Mouse (Mus musculus) heart, postnatal 0 days (tissue): ENCODE data around the gene Elavl3. TPM values are rescaled to one million over a fixed set of nuclear protein-coding genes. Genes with fewer than 3 reads are reported as not detected.

ENCODE experiments used
- ATAC-seq: fragments of 200-750 bp; cut with Nextera tagmentation; 2 replicates; pipeline ENCODE4 v1.8.0; 2017; ENCODE audit warnings: low read depth, moderate number of reproducible peaks, moderate library complexity; ENCODE audit not compliant: insufficient read depth
- DNase-seq: peaks from one replicate; pipeline ENCODE4 v3.0.0-alpha.2; 2016; ENCODE audit warnings: low spot score
- H3K27ac ChIP-seq: fragments of 300-500 bp; sonication (generic); 2 replicates; pipeline ENCODE4 v1.5.1; 2014; ENCODE audit warnings: low read depth, mild to moderate bottlenecking
- H3K27me3 ChIP-seq: fragments of 300-500 bp; sonication (generic); 2 replicates; pipeline ENCODE4 v1.6.1; 2014; ENCODE audit warnings: low read length, mixed read lengths; ENCODE audit not compliant: control insufficient read depth, insufficient read depth
- H3K36me3 ChIP-seq: fragments of 300-500 bp; sonication (generic); replicated peaks from 2 replicates; pipeline ENCODE4 v1.6.1; 2014; ENCODE audit warnings: low read length, mixed read lengths; ENCODE audit not compliant: control insufficient read depth, insufficient read depth
- H3K4me1 ChIP-seq: fragments of 300-500 bp; sonication (generic); 2 replicates; pipeline ENCODE4 v1.6.1; 2014; ENCODE audit warnings: antibody characterized with exemption; ENCODE audit not compliant: control insufficient read depth, insufficient read depth
- H3K4me2 ChIP-seq: fragments of 300-500 bp; sonication (generic); 2 replicates; pipeline ENCODE4 v1.6.1; 2014; ENCODE audit warnings: low read depth, mild to moderate bottlenecking, low read length, moderate library complexity
- H3K4me3 ChIP-seq: fragments of 300-500 bp; sonication (generic); 2 replicates; pipeline ENCODE4 v1.5.1; 2014; ENCODE audit warnings: low read depth, low read length
- H3K9ac ChIP-seq: fragments of 300-500 bp; sonication (generic); replicated peaks from 2 replicates; pipeline ENCODE4 v1.6.1; 2014; ENCODE audit warnings: low read depth, low read length, mixed read lengths
- H3K9me3 ChIP-seq: fragments of 300-500 bp; sonication (generic); replicated peaks from 2 replicates; pipeline ENCODE4 v1.6.1; 2016; ENCODE audit warnings: low read length; ENCODE audit not compliant: control insufficient read depth
- CTCF ChIP-seq: IDR thresholded peaks from 2 replicates; pipeline ENCODE4 v1.5.1; 2016; ENCODE audit warnings: antibody characterized with exemption, control low read depth, low read depth
- EP300 ChIP-seq: IDR thresholded peaks from 2 replicates; pipeline ENCODE4 v1.6.1; 2016; ENCODE audit warnings: antibody characterized with exemption, low read depth
- WGBS: fragments of 180-500 bp; shearing (Covaris S2); extraction: QIAGEN DNeasy Blood & Tissue Kit; methylation state at CpG from one replicate; pipeline ENCODE4 v1.1.7; 2014; 5-methylcytosine and 5-hydroxymethylcytosine counted together
- polyA plus RNA-seq: library from polyadenylated mRNA; unstranded; fragments of >200 nt; fragmentation: Nextera tagmentation; extraction: Ambion mirVana; gene quantifications from 2 replicates; pipeline ENCODE4 v1.2.1, GENCODE M21; 2015
- total RNA-seq: library from RNA; depleted of rRNA; stranded (reverse); fragments of >200 nt; gene quantifications from 2 replicates; pipeline ENCODE4 v1.2.3, GENCODE M21; 2014; ENCODE audit warnings: low replicate concordance

Gene Elavl3
- total and polyA plus RNA-seq, 2 experiments from 2014 or later, result 0.15 TPM; not detected in 1

GRCm38 (mm10) chr9:22089986-22090385 is 38.2 kb upstream of the Elavl3 start:
- Histone ChIP-seq H3K36me3 (no peaks in the 10 kb centered on the region), H3K27me3 (no peaks in the 10 kb centered on the region), H3K4me3 (no peak overlapping the region), H3K9me3 (no peaks in the 10 kb centered on the region), H3K9ac (no peak overlapping the region), H3K4me1 (0 out of 2 replicates have a peak, but pooled peaks cover 6% of the 10 kb centered on the region), H3K4me2 (no peak overlapping the region), H3K27ac (peak overlapping the region; percentile 3; the same call in 1 of the 2 replicates)
- DNase-seq, result no peak
- WGBS, result 61% methylated on average over 7 of the region's 7 CpGs
- no peak for ATAC-seq
- TF ChIP-seq CTCF (no peak), EP300 (no peak)

GRCm38 (mm10) chr9:22089281-22089680 is 37.5 kb upstream of the Elavl3 start:
- 98% methylated on average over 7 of the region's 7 CpGs for WGBS
- ATAC-seq (no peak), DNase-seq (no peak)
- Histone ChIP-seq H3K36me3 (no peaks in the 10 kb centered on the region), H3K4me2 (no peak overlapping the region), H3K4me3 (no peak overlapping the region), H3K27me3 (no peaks in the 10 kb centered on the region), H3K9ac (no peak overlapping the region), H3K4me1 (peaks cover 9% of the 10 kb centered on the region; the same call in 1 of the 2 replicates), H3K9me3 (no peaks in the 10 kb centered on the region), H3K27ac (no peak overlapping the region)
- TF ChIP-seq CTCF (no peak), EP300 (no peak)

GRCm38 (mm10) chr9:22087034-22087618 is 35.3 kb upstream of the Elavl3 start:
- TF ChIP-seq EP300 (no peak), CTCF (no peak)
- DNase-seq, result no peak
- Histone ChIP-seq H3K4me2 (no peak overlapping the region), H3K36me3 (0 out of 2 replicates have a peak, but pooled peaks cover 4% of the 10 kb centered on the region), H3K27ac (no peak overlapping the region), H3K9ac (no peak overlapping the region), H3K4me1 (peaks cover 9% of the 10 kb centered on the region; the same call in 1 of the 2 replicates), H3K9me3 (no peaks in the 10 kb centered on the region), H3K27me3 (no peaks in the 10 kb centered on the region), H3K4me3 (no peak overlapping the region)
- ATAC-seq, result no peak
- WGBS, result 85% methylated on average over 2 of the region's 2 CpGs

- peak overlapping the region; percentile 78 for H3K27ac ChIP-seq
- peak overlapping the region; percentile 84 for H3K4me2 ChIP-seq
- peaks cover 9% of the 10 kb centered on the region; the same call in 1 of the 2 replicates for H3K4me1 ChIP-seq
- H3K27me3 ChIP-seq, result no peaks in the 10 kb centered on the region
- no peaks in the 10 kb centered on the region for H3K9me3 ChIP-seq
- peak overlapping the region; percentile 77 for H3K9ac ChIP-seq
- 0 out of 2 replicates have a peak, but pooled peaks cover 4% of the 10 kb centered on the region for H3K36me3 ChIP-seq
- peak overlapping the region; percentile 88 for H3K4me3 ChIP-seq
- ATAC-seq, result no peak
- no peak for TF ChIP-seq CTCF
- no peak for TF ChIP-seq EP300
- DNase-seq, result no peak
- WGBS, result 67% methylated on average over 6 of the region's 6 CpGs
Measured at GRCm38 (mm10) chr9:22086012-22086411, 34.2 kb upstream of the Elavl3 start.

GRCm38 (mm10) chr9:22085022-22085834 is 33.4 kb upstream of the Elavl3 start, which contains the start of gene Ecsit:
Ecsit (minus strand) TSS chr9:22085438.
- Histone ChIP-seq H3K27ac (peak within 1 kb of the TSS; percentile 78), H3K4me1 (peaks cover 9% of the 10 kb centered on the region; the same call in 1 of the 2 replicates), H3K4me2 (peak within 1 kb of the TSS; percentile 84), H3K9me3 (no peaks in the 10 kb centered on the region), H3K9ac (peak within 1 kb of the TSS; percentile 77), H3K4me3 (peak within 1 kb of the TSS; percentile 88), H3K36me3 (0 out of 2 replicates have a peak, but pooled peaks cover 4% of the 10 kb centered on the region), H3K27me3 (no peaks in the 10 kb centered on the region)
- DNase-seq (peak; percentile 97), ATAC-seq (peak; percentile 98)
- WGBS, result under 1% methylated on average over 48 of the region's 48 CpGs
- TF ChIP-seq CTCF, result no peak
- TF ChIP-seq EP300, result no peak
